Mouse (Mus musculus) 416B (cell line): ENCODE data around the gene Pls3.
"Not testable (repeated sequence)": the region's sequence is repeated elsewhere in the genome, so short reads cannot be mapped to it uniquely, and the experiment has no call there.

Experiments
- DNase-seq: peaks from one replicate; pipeline ENCODE4 v3.0.0; 2011; ENCODE audit warnings: low read depth

Pls3 gene

DNA sequence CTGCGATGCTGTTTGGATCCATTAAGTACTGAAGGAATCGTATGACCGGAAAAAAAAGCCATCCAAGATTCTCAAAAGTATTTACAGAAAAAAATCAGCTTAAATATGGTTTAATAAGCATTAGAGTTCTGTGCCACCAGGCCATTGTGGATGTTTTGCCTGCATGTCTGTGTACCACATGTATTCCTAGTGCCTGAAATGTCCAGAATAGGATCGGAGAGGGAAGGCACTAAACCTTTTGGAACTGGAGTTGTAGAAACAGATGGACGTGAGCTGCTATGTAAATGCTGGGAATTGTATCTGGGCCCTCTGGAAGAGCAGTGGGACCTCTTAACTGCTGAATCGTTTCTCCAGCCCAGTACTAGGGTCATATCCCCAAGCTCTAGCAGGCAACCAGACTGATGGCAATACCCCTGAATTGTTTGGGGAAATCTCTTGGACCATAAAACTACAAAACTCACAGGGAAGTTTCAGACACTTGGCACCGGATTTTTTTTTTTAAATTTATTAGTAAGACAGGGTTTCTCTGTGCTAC is 110.1 kb downstream of the Pls3 start:
- DNase-seq = no peak

DNA sequence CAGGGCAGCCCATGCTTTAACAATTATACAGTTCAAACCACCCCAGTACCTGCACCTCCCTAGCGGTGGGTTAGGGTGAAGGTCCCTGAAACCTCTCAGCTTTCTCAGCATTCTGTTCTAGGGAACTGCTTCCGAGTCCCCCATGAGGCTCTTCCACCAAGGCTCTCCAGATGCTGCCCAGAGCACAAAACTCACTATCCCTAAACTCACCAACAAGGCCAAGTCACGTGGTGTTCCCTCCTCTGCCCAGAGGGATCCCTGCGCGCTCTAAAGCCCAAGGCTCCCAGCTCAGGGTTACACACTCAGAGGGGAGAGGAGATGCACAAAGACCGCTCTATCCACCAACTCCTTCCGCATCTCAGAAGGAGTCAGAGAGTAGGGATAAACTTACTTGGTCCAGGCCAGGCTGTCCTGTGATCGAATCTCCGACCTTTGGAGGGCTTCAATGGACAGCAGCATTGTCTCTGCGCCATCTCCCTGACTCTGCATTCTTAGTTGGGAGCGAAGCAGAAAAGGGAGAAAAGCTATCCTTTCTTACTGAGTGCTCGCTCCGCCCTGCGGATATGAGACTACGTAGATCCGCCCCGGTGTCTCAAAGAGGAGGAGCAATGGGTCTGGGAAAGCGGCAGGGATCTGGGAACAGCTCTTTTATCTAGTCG is 110.7 kb downstream of the Pls3 start:
- peak; percentile 75 for DNase-seq

DNA sequence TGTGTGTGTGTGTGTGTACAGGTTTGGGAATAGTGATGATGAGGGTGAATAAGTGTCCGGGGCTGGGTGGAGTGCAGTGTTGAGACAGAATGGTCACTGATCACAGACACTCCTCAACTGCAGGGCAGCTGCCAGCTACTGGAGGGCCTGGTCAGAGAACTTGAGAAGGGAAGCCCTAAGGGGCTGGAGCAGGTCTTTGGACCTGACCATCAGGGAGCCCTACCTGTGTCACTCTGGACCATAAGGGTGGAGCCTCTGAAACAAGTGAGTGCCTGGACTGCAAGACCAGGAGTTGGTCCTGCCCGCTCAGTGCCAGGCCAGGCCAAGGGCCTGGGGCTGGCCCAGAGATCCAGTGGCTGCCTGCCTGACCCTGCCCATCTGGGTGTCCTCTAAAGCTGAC is 115.5 kb downstream of the Pls3 start:
- DNase-seq = not testable (repeated sequence)

DNA sequence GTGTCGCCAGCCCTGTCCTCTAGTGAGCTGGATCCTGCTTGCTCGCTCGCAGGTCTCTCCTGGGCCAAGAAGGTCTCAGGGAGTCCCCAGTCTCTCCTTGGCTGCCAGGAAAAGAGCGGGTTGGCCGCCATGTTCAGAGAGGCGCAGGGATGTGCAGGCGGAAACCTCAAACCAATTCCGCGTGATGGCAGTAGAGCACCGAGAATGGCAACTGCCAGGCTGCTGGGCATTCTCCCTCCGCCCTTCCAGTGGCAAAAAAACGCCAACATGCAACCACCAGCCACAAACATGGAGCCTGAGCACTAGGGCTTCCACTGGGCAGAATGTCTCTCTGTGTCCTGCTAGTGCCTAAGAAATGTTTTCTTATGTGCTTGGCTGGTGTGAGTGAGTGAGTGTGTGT is 115.9 kb downstream of the Pls3 start:
- DNase-seq = not testable (repeated sequence)

DNA sequence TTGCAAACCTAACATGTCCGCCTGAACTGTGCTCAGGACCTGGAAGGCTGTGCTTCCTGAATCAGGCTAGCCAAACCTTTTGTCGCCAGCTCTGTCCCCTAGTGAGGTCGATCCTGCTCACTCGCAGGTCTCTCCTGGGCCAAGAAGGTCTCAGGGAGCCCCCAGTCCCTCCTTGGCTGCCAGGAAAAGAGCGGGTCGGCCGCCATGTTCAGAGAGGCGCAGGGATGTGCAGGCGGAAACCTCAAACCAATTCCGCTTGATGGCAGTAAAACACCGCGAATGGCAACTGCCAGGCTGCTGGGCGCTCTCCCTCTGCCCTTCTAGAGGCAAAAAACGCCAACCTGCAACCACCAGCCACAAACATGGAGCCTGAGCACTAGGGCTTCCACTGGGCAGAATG is 117.0 kb downstream of the Pls3 start:
- DNase-seq = not testable (repeated sequence)

DNA sequence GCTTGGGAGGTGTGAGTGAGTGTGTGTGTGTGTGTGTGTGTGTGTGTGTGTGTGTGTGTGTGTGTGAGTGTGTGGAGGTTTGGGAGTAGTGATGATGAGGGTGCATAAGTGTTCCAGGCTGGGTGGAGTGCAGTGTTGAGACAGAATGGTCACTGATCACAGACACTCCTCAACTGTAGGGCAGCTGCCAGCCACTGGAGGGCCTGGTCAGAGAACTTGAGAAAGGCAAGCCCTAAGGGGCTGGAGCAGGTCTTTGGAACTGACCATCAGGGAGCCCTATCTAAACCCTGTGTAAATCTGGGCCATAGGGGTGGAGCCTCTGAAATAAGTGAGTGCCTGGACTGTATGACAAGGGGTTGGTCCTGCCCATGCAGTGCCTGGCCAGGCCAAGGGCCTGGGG is 120.5 kb downstream of the Pls3 start:
- not testable (repeated sequence) for DNase-seq

DNA sequence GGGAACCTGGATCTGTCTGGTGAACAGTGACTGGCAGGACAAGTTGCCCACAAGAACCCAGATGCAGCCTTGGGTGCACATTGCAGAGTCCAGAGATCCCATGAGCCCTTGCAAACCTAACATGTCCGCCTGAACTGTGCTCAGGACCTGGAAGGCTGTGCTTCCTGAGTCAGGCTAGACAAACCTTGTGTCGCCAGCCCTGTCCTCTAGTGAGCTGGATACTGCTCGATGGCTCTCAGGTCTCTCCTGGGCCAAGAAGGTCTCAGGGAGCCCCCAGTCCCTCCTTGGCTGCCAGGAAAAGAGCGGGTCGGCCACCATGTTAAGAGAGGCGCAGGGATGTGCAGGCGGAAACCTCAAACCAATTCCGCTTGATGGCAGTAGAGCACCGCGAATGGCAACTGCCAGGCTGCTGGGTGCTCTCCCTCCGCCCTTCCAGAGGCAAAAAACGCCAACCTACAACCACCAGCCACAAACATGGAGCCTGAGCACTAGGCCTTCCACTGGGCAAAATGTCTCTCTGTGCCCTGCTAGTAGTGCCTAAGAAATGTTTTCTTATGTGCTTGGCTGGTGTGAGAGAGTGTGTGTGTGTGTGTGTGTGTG is 124.8 kb downstream of the Pls3 start:
- not testable (repeated sequence) for DNase-seq

DNA sequence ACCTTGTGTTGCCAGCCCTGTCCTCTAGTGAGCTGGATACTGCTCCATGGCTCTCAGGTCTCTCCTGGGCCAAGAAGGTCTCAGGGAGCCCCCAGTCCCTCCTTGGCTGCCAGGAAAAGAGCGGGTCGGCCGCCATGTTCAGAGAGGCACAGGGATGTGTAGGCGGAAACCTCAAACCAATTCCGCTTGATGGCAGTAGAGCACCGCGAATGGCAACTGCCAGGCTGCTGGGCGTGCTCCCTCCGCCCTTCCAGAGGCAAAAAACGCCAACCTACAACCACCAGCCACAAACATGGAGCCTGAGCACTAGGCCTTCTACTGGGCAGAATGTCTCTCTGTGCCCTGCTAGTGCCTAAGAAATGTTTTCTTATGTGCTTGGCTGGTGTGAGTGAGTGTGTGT is 125.7 kb downstream of the Pls3 start:
- not testable (repeated sequence) for DNase-seq

DNA sequence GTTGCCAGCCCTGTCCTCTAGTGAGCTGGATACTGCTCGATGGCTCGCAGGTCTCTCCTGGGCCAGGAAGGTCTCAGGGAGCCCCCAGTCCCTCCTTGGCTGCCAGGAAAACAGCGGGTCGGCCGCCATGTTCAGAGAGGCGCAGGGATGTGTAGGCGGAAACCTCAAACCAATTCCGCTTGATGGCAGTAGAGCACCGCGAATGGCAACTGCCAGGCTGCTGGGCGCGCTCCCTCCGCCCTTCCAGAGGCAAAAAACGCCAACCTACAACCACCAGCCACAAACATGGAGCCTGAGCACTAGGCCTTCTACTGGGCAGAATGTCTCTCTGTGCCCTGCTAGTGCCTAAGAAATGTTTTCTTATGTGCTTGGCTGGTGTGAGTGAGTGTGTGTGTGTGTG is 130.5 kb downstream of the Pls3 start:
- not testable (repeated sequence) for DNase-seq

DNA sequence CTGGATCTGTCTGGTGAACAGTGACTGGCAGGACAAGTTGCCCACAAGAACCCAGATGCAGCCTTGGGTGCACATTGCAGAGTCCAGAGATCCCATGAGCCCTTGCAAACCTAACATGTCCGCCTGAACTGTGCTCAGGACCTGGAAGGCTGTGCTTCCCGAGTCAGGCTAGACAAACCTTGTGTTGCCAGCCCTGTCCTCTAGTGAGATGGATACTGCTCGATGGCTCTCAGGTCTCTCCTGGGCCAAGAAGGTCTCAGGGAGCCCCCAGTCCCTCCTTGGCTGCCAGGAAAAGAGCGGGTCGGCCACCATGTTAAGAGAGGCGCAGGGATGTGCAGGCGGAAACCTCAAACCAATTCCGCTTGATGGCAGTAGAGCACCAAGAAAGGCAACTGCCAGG is 135.5 kb downstream of the Pls3 start:
- not testable (repeated sequence) for DNase-seq
